Mouse (Mus musculus) gonadal fat pad, adult 2 months (tissue): ENCODE data around the gene Hey2. TPM values are rescaled to one million over a fixed set of nuclear protein-coding genes. Genes with fewer than 3 reads are reported as not detected.

ENCODE experiments used
- DNase-seq: peaks from one replicate; pipeline ENCODE4 v3.0.0-alpha.2; 2012; ENCODE audit warnings: low read depth
- polyA plus RNA-seq: library from polyadenylated mRNA; depleted of rRNA; stranded (reverse); fragments of >200 nt; gene quantifications from 2 replicates; pipeline ENCODE4 v1.2.3, GENCODE M21; 2012; rRNA removed

The Hey2 gene
- 6.7 and 7.3 TPM in 2 replicates for polyA plus RNA-seq

DNA sequence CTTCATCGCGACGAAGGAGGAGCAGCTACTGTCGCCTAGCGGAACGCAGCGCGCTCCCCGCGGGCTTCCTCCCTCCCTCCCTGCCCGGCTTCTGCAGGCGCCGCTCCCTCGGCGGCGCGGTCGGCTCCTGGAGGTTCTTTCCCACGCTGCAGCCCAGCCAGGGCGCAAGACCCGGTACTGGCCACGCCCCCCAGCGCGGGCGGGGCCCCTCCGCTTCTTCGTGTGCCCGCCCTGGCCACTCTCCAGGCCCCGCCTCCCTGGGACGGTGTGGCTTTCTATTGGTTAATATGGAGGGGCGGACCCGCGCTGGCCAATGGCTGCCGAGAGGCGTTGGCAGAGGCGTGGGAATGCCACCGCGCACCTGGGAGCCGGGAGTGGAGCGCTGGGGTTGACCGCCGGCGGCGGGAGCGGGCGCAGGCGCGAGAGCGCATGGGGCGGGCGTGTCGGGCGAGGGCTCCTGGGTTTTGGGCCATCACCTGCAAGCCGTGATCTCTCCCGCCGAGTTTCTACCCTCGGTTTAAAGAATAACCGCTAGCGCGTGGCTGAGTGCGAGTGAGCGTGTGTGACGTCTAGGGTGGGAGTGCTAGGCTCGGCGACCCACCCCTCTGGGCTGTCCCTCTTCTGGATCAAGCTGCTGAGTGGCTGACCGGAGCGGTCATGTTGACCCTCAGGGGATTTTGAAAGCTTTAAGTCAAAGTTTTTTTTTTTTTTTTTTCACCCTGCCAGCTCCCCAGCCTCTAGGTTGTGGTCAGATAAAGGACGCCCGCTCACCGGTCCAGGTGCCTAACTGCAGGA is at the start of gene Hey2:
Gene Hey2, minus strand, starts transcription at position 159 of the 795 bp plus-strand sequence.
- DNase-seq = peak; percentile 55

- no peak for DNase-seq
Observed at GRCm38 (mm10) chr10:30883085-30883760, 40.6 kb upstream of the Hey2 start.

GRCm38 (mm10) chr10:30881109-30881508 is 38.5 kb upstream of the Hey2 start:
- DNase-seq = no peak

- no peak for DNase-seq
Observed at GRCm38 (mm10) chr10:30845101-30845825, 2.7 kb upstream of the Hey2 start.

- DNase-seq = no peak
Observed at GRCm38 (mm10) chr10:30844191-30845010, 1.8 kb upstream of the Hey2 start.

DNA sequence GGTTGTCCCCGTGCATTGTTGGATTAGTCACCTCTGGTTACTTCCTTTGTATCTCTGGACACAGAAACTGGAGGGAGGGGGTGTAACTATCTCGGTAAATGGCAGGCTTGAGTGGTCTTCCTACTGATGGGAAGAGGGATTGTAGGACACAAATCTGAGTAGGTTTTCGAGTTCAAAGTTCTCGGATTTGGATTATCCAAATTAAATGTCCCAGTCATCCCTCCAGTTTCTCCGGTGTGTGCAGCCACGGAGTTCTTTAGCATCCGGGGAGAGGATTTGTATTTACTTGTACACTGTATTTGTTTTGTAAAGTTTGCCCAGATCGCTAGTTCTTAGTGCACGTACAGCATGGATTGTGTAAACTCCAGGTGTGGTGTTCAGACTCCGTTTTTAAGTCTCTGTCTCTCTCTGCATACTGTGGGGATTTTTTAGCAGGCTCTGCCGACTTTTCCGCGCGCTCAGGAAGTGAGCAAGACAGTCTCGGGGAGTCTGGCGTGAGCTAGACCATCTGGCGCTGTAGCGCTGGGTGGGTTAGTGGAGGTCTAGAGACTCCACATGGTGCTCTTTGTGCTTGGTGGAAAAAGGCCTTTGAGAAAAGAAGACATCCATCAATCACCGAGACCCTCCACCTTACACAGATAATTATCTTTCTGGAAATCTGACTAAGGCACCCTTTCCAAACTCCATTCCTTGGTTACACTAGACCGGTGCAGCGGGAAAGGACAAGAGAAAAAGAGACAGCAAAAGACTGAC is 1.0 kb upstream of the Hey2 start:
- DNase-seq = no peak

- DNase-seq = no peak
Observed at GRCm38 (mm10) chr10:30842228-30842627, 373 bp downstream of the Hey2 start.

DNA sequence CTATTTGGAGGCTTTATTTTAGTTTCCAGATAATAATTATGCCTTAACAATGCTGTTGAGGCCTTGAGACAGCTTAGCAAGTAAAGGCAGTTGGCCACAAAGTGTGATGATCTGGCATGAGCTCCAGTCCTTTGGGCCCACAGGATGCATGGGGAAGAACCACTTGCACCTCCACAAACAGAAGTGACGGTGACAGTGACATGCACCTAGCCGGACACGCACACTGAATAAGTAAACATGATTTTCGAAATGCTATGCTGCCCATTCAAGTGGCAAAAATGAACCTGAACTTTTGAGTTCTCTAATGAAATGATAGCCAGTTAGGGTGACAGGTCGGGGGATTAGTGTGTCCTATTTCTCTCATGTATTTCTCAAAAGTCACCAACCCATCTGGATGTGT is 1.8 kb downstream of the Hey2 start:
- no peak for DNase-seq

DNA sequence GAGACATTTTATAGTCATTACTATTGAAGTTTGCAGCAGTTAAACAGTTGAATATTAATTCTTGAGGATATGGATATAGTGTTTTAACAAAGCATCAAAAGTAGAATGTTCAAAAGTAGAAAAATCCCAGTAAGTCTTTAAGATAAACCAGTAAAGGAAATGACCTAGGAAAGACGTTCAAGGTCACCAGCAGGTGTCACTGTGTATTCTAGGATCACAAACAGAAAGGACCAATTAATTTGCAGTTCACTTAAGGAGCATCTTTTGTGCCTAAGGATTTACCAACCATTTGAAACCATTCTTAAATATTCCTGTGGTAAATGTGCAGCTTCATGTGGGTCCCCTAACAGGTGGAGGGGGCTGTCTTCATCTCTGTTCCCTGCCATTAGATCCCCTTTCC is 4.4 kb downstream of the Hey2 start:
- DNase-seq = no peak

DNA sequence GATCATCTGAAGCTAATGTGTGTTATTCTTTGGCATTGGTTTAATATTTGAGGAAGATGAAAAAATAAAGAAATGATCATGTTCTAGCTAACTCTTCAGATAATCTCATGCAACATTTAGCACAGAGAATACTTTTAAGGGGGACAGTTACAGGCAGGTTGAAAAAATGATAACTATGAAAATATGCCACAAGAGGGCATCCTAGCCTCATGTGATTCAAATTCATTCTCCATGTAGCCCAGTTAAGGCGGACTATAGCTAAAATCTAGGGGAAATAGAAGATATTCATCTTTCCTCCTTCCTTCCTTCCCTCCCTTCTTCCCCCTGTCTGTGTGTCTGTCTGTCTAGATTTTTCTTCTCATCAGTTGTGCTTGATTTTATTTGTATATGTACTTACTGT is 17.6 kb downstream of the Hey2 start:
- DNase-seq = no peak

GRCm38 (mm10) chr10:30810967-30811293 is 31.7 kb downstream of the Hey2 start:
- peak; percentile 34 for DNase-seq

GRCm38 (mm10) chr10:30810247-30810966 is 32.2 kb downstream of the Hey2 start:
- DNase-seq = peak; percentile 68

GRCm38 (mm10) chr10:30803587-30804253 is 38.9 kb downstream of the Hey2 start:
- no peak for DNase-seq

GRCm38 (mm10) chr10:30802681-30803586 is 39.7 kb downstream of the Hey2 start, which contains the start of gene Ncoa7:
Gene Ncoa7, minus strand, starts transcription at chr10:30803326.
- DNase-seq = no peak

DNA sequence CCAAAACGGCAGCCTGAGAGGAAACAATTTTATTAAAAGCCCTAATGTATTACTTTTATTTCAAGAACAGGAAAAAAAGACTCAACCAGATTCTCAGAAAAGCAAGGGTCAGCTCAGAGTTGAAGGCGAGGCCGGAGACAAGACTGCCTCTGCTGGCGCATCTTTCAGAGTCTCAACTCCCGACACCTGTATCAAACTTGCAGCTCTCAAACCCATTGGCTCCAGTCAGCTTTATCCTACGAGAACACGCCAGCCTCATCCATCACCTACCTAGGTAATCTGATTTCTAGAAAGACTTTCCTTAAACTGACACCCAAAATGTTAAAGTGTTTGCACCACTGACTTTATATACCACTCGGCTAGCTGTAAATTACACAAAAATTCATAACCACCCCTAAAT is 40.6 kb downstream of the Hey2 start:
- no peak for DNase-seq

DNA sequence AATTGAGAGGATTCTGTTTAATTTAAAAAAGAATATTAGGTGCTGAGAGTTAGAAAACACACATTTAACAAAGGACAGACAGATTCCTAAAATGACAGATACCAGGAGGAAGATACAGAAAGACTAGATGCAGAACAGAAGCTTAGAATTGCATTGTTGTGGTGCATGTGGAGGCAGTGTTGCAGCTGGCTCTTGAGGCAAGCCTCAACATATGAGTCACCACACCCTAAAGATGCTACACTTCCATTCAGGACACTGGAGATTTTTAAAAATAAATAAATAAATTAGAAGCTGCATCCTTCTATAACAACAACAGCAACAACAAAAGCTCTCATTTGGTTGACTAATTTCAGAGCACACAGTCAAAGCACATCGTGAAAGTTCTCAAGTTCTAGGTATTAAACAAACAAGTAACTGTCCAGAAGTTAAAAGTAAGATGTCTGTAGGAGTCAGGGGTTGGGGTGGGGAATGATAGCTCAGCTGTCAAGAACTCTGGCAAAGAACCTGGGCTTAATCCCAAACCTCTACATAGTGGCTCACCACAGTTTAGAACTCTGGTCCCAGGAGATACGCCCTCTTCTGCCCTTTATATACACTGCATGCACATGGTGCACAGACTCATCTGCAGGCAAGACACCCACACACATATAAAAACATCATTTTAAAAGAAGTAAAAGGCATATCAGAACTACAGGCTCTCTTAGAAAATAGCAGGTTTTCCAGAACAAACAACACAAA is 42.7 kb downstream of the Hey2 start:
- DNase-seq = no peak

DNA sequence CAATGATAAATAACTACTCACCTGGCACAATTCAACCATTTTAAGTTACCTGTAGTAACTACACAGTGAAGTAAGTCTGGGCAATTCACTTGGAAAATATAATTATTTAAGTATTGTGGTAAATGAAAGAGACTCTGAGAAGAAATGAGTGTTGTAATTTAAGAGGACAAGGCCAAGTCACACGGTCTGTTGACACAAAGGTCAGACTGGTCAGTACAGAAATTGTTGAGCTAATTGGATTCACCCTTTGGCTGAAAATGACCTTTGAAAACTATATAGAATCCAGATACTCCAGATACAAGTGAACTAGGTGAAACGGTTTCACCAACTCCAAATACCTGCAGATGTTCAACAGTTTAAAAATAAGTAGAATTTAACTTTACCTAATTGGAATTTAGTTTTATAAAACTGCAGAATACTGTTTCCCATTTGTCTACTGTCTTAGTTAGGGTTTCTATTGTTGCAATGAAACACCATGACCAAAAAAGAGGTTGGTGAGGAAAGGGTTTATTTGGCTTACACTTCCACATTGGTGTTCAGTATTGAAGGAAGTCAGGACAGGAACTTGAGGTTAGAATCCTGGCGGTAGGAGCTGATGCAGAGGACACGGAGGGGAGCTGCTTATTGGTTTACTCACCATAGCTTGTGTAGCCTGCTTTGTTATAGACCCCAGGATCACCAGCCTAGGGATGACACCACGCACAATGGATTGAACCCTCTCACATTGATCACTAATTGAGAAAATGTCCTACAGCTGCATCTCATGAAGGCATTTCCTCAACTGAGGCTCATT is 45.9 kb downstream of the Hey2 start:
- DNase-seq = no peak
